Mouse (Mus musculus): ENCODE data around the gene Nfic. TPM values are rescaled to one million over a fixed set of nuclear protein-coding genes. Genes with fewer than 3 reads are reported as not detected.

Gene Nfic
- polyA plus RNA-seq, 1 experiment = 26.7 TPM

DNA sequence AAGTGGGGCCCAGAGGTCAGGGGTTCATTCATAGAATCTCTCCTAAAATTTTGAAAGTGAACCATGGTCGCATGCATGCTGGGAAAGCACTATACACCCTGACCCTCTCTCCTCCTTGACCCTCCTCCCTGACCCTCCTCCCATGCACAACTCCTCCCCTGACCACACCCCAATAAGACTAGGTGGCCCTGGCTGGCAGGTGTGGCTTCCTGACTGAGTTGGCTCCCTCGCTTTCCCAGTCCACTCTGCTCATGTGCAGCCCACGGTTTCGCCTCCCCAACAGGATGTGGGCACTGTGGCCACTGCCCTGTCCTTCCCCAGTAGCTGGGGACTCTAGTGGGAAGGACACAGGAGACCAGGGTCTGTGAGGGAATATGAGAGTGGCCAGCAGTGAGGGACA is 45.1 kb downstream of the Nfic start:
- 57% methylated on average over 4 of the region's 4 CpGs for WGBS
- TF ChIP-seq POLR2A (IDR thresholded peaks at IDR 0.05; ENCODE audit: control insufficient read depth, extremely low read depth, insufficient read depth, low read length, poor library complexity) = no peak
- no peak for TF ChIP-seq CTCF (IDR thresholded peaks at IDR 0.05; ENCODE audit: borderline replicate concordance, control insufficient read depth, extremely low read depth, insufficient read depth, low read length, poor library complexity)
- no peak overlapping the region for H3K27ac ChIP-seq (ENCODE audit: control insufficient read depth, insufficient read depth, low read length)
- H3K4me1 ChIP-seq (replicated peaks; ENCODE audit: control insufficient read depth, insufficient read depth, low read length) = peaks cover 14% of the 10 kb centered on the region
- H3K4me3 ChIP-seq (ENCODE audit: control insufficient read depth, insufficient read depth, low read length) = no peak overlapping the region
- no peak for DNase-seq
- no peaks in the 10 kb centered on the region for H3K36me3 ChIP-seq (ENCODE audit: control insufficient read depth, insufficient read depth, low read length)
- no peaks in the 10 kb centered on the region for H3K27me3 ChIP-seq (ENCODE audit: control insufficient read depth, insufficient read depth, low read length)

DNA sequence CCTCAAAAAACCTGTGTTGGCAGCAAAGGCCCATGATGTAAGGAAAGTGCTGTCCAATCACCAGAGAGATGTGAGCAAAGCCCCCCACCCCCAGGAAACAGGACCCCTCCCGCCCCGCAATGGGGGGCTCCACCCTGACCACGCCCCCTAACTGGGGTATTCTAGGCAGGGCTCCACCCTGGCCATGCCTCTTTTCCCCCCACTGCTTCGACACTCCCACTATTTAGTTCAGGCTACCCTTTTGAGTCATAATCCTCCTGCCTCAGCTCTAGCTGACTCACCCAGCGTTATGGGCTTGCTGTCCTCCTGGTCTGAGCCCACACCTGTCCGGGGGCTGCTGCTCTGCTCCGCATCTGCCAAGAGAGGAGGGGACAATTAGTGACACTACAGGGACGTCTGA is 46.1 kb downstream of the Nfic start:
- no peak overlapping the region for H3K27ac ChIP-seq (ENCODE audit: control insufficient read depth, insufficient read depth, low read length)
- no peak overlapping the region for H3K4me3 ChIP-seq (ENCODE audit: control insufficient read depth, insufficient read depth, low read length)
- H3K4me1 ChIP-seq (replicated peaks; ENCODE audit: control insufficient read depth, insufficient read depth, low read length) = peaks cover 18% of the 10 kb centered on the region
- WGBS = 68% methylated on average over 8 of the region's 8 CpGs
- TF ChIP-seq CTCF (IDR thresholded peaks at IDR 0.05; ENCODE audit: borderline replicate concordance, control insufficient read depth, extremely low read depth, insufficient read depth, low read length, poor library complexity) (no peak), POLR2A (IDR thresholded peaks at IDR 0.05; ENCODE audit: control insufficient read depth, extremely low read depth, insufficient read depth, low read length, poor library complexity) (no peak)
- no peaks in the 10 kb centered on the region for H3K27me3 ChIP-seq (ENCODE audit: control insufficient read depth, insufficient read depth, low read length)
- no peak for DNase-seq
- no peaks in the 10 kb centered on the region for H3K36me3 ChIP-seq (ENCODE audit: control insufficient read depth, insufficient read depth, low read length)

DNA sequence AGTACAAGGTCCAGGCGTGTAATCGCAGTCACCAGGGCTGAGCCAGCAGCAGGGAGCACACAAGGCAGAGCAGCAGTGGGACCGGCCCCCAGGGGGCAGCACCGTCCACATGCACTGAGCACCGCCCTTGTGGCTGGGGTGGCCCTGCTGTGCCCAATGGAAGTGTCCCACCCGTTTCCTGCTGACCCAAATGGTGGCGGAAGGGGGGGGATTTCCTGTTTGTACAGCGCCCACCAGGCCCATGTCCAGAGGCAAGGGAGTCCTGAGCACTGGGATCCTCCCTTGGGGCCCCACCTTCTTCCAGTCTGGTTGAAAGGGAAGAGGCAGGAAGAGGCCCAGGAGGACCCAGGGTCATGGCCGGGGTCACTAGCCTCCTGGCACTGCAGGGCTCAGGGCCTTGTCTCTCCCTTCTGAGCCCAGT is 46.6 kb downstream of the Nfic start:
- peaks cover 14% of the 10 kb centered on the region for H3K4me1 ChIP-seq (replicated peaks; ENCODE audit: control insufficient read depth, insufficient read depth, low read length)
- H3K36me3 ChIP-seq (ENCODE audit: control insufficient read depth, insufficient read depth, low read length) = no peaks in the 10 kb centered on the region
- DNase-seq = peak; percentile 69
- H3K27me3 ChIP-seq (ENCODE audit: control insufficient read depth, insufficient read depth, low read length) = no peaks in the 10 kb centered on the region
- 38% methylated on average over 9 of the region's 9 CpGs for WGBS
- no peak overlapping the region for H3K27ac ChIP-seq (ENCODE audit: control insufficient read depth, insufficient read depth, low read length)
- TF ChIP-seq CTCF (IDR thresholded peaks at IDR 0.05; ENCODE audit: borderline replicate concordance, control insufficient read depth, extremely low read depth, insufficient read depth, low read length, poor library complexity) (peak; percentile 80; the same call in 1 of the 2 replicates), POLR2A (IDR thresholded peaks at IDR 0.05; ENCODE audit: control insufficient read depth, extremely low read depth, insufficient read depth, low read length, poor library complexity) (no peak)
- no peak overlapping the region for H3K4me3 ChIP-seq (ENCODE audit: control insufficient read depth, insufficient read depth, low read length)

DNA sequence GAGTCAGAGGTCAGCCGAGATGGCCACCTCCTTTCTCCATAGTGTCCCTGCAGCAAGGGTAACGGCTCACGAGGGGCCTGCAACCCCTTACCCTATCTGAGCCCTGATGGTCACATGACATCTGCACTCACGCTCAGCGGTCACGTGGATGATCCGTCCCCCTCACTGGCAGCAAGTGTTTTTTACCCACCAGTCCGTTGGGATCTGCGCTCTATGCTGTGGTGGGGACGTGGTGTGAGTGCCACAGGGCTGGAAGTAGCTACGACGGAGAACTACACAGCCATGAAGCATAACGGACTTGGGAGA is 47.1 kb downstream of the Nfic start:
- 89% methylated on average over 13 of the region's 13 CpGs for WGBS
- Histone ChIP-seq H3K27ac (ENCODE audit: control insufficient read depth, insufficient read depth, low read length) (no peak overlapping the region), H3K4me1 (replicated peaks; ENCODE audit: control insufficient read depth, insufficient read depth, low read length) (peaks cover 10% of the 10 kb centered on the region), H3K36me3 (ENCODE audit: control insufficient read depth, insufficient read depth, low read length) (no peaks in the 10 kb centered on the region), H3K27me3 (ENCODE audit: control insufficient read depth, insufficient read depth, low read length) (no peaks in the 10 kb centered on the region), H3K4me3 (ENCODE audit: control insufficient read depth, insufficient read depth, low read length) (no peak overlapping the region)
- DNase-seq = no peak
- no peak for TF ChIP-seq CTCF (IDR thresholded peaks at IDR 0.05; ENCODE audit: borderline replicate concordance, control insufficient read depth, extremely low read depth, insufficient read depth, low read length, poor library complexity)
- no peak for TF ChIP-seq POLR2A (IDR thresholded peaks at IDR 0.05; ENCODE audit: control insufficient read depth, extremely low read depth, insufficient read depth, low read length, poor library complexity)

DNA sequence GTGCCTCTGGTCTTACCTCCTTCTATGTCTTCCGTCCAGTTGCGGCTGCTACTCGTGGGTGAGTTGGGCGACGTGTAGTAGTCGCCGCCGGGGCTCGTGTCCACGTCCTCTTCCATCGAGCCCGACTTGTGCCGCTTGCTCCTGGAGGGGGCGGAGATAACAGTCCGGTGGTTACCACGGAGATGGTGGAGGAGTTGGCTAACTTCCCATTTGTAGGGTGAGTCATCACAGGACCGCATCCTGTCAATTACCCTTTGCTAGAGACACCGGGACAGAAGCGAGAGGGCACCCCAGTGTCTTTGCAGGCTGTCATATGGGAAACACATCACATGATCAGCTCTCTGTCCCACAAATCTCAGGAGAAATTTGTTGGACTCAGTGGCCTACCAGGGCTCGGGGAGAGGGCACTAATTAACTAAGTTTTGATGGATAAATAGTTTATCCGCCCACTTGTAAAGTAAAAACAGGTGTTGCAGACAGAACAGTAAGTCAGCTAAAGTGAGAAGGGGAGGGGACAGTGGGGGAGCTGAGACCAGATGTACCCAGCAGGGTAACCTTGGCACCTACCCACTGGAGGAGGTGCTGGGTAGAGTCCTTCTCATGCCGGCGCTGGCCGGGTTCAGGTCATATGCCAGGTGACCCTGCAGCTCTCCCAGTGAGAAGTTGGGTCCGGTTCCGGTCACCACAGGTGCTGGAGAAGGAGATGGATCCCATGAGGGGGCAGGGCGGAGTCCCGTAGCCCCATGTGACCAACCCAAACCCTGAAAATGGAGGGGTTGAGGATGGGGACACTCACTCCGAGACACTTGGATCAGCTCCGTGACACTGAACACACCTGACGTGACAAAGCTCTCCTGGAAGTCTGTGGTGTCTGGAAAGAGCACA is 47.7 kb downstream of the Nfic start:
- Histone ChIP-seq H3K27ac (ENCODE audit: control insufficient read depth, insufficient read depth, low read length) (no peak overlapping the region), H3K4me1 (replicated peaks; ENCODE audit: control insufficient read depth, insufficient read depth, low read length) (peaks cover 10% of the 10 kb centered on the region), H3K27me3 (ENCODE audit: control insufficient read depth, insufficient read depth, low read length) (no peaks in the 10 kb centered on the region), H3K4me3 (ENCODE audit: control insufficient read depth, insufficient read depth, low read length) (no peak overlapping the region), H3K36me3 (ENCODE audit: control insufficient read depth, insufficient read depth, low read length) (no peaks in the 10 kb centered on the region)
- 0 out of 2 replicates have a peak, but pooled peaks have one; percentile 18 for TF ChIP-seq CTCF (IDR thresholded peaks at IDR 0.05; ENCODE audit: borderline replicate concordance, control insufficient read depth, extremely low read depth, insufficient read depth, low read length, poor library complexity)
- TF ChIP-seq POLR2A (IDR thresholded peaks at IDR 0.05; ENCODE audit: control insufficient read depth, extremely low read depth, insufficient read depth, low read length, poor library complexity) = no peak
- 33% methylated on average over 31 of the region's 31 CpGs for WGBS
- no peak for DNase-seq

DNA sequence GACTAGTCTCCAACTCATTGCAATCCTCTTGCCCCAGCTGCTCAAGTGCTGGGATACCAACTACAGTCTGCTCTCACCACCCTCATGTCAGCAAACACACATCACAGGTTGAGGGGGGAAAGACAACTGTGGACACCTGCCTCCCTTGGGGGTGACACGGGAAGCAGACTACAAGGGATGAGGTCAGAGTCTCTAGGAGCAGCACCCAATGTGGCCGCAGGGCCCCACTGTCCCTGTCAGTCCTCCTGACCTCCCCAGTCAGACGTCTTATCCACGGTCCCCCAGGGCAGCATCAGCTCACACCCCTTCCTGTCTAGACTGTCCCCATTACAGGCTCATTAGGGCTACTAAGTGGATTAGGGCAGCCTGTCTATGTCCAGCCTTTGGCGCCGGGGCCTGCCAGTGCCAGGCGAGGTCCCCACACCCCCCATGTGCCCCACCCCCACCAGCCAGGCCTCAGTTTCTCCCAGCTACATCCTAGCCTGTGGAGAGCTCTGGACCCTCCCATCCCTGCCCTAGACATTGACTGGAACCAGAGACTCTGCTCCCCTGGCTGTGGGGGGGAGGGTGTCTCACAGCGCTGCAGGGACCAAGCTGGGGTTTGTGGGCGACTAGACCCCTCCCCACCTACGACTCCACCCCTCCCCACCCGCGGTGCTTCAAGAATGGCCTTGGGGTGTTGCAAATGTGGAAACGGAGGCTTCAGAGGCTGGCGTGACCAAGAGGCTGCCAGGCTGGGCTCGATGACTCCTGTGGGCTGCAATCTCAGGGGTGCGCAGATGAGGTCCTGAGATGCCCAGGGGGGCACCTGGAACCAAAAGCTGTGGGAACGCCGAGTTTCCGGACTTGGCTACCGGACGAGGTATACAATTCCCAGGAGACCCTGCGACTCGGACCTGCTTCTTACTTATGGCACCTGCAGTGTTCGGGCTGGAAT is 48.7 kb downstream of the Nfic start:
- 75% methylated on average over 24 of the region's 24 CpGs for WGBS
- H3K4me1 ChIP-seq (replicated peaks; ENCODE audit: control insufficient read depth, insufficient read depth, low read length) = peaks cover 10% of the 10 kb centered on the region
- no peak overlapping the region for H3K27ac ChIP-seq (ENCODE audit: control insufficient read depth, insufficient read depth, low read length)
- H3K4me3 ChIP-seq (ENCODE audit: control insufficient read depth, insufficient read depth, low read length) = no peak overlapping the region
- no peaks in the 10 kb centered on the region for H3K36me3 ChIP-seq (ENCODE audit: control insufficient read depth, insufficient read depth, low read length)
- TF ChIP-seq POLR2A (IDR thresholded peaks at IDR 0.05; ENCODE audit: control insufficient read depth, extremely low read depth, insufficient read depth, low read length, poor library complexity) (no peak), CTCF (IDR thresholded peaks at IDR 0.05; ENCODE audit: borderline replicate concordance, control insufficient read depth, extremely low read depth, insufficient read depth, low read length, poor library complexity) (no peak)
- no peak for DNase-seq
- H3K27me3 ChIP-seq (ENCODE audit: control insufficient read depth, insufficient read depth, low read length) = no peaks in the 10 kb centered on the region

Data from thymus, adult 2 months (tissue).